Mouse (Mus musculus): ENCODE results near the gene Tbxas1.

Tbxas1 gene

GRCm38 (mm10) chr6:38992016-38992415 is 116.8 kb downstream of the Tbxas1 start:
- DNase-seq (ENCODE audit: low read depth, low spot score) = no peak

- no peak for DNase-seq (ENCODE audit: low read depth, low spot score)
These were observed 120.6 kb downstream of the Tbxas1 start for GRCm38 (mm10) chr6:38995774-38996173.

- DNase-seq (ENCODE audit: low read depth, low spot score) = no peak
These were observed 122.6 kb downstream of the Tbxas1 start for GRCm38 (mm10) chr6:38997838-38998237.

DNA sequence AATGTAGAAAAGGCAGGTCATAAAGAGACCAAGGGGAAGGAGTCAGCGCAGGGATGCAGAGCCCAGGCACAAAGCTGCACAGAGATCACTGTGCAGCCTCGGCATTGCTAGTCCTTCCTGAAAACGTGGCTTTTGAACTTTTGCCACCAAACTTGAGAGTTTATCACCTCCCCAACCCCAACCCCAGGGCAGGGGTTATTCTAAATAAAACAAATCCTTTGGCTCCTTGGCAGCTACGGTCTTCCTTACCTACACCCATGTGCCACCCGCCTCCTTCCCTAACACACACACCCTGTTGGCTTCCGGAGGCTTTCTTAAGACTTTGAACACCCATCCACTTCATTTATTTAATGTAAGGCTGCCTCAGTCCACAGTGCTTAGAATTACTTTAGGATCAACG is 127.9 kb downstream of the Tbxas1 start:
- DNase-seq (ENCODE audit: low read depth, low spot score) = no peak

DNA sequence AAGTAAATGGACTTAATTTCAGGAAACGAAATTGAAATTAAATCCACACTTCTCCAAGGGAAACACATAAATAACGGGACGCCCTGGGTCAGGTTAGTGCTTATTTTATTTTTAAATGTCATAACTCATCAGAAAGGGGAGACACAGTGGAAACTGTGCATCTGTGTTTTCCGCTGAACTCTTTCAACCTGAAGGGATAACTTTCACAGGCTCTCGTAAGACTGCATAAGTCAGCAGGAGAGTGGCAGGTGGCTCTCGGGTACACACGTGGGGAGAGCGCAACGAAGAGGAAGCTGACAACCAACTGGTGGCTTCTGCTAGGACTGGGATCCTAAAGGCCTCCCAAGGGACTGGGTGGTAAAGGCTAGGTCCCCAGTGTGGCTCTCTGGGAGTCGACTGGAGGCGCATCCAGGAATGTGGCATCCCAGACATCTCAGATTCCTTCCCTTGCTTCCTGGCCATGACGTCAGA is 128.8 kb downstream of the Tbxas1 start:
- no peak for DNase-seq (ENCODE audit: low read depth, low spot score)

DNA sequence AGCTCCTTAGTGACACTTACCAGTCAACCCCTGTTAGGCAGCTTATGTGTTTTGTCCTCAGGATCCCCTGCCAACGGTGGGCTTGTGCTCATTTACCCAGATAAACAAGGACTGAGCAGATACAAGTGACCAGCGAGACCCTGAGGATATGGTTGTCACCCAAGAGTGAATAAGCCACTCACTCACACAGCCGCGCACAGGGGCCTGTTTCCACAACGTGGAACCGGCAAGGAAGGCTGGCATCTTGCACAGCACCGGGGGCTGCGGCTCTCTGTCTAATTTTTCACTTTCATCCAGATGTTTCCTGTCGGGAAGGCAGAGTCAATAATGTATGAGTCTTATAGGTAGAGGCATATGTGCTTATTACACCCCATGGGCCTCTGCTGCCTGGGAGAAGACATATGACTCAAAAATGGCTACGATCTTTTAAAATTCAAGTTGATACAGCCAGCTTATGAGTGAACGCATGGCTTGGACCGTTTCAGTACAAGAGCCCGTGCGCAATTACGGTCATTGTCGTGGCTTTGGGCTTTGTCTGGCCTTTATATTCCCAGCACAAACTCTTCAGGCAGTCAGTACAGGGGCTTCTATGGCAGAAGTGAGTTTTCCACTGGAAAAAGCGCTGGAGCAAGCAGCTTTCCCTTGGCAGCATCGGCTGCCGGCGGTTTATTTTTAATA is 130.2 kb downstream of the Tbxas1 start:
- DNase-seq (ENCODE audit: low read depth, low spot score) = no peak

DNA sequence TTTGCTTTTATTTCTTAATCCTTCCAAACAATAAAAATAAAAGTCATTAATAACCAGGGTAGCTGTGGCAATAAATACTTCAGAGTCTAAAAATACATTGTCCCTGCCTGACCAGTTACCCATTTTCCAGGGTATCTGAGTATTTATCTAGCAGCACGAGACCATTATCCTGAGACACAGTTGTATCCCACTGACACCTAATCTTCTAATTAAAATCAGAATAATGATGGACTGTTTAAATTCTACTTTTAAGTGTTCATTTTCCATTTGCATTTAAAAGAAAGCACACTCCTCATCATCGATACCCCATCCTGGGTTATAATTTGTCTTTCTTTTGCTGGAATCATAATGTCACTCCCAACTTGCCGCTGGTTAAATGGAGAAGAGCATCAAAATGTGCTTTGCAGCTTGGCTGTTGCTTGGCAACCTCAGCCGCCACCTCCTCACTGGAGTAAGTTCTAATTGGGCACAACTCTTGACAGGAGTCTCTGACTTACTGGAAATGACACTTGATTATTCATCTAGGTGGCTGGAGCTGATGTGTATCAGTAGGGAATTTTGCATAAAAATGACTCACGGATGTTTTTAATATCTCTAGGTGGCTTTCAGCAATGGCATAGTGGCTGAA is 130.9 kb downstream of the Tbxas1 start:
- DNase-seq (ENCODE audit: low read depth, low spot score) = peak; percentile 50

DNA sequence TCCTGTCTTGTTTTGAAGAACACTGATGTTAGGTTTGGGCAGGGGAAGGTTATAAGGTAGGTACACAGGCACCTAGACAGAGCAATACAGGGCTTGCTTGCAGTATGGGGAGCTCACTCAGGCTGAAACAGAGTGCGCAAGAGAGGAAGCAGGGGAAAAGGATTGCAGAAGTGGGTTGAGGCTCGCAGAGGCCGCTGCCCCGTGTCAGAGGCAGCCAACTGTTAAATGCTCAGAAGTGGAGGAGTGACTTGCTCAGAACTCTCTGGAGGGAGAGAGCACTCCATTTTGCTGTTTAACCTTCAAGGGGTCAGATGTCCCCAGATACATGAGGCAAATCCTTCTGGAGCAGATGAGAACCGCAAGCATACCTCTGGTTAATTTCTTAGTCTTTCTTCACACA is 132.0 kb downstream of the Tbxas1 start:
- DNase-seq (ENCODE audit: low read depth, low spot score) = no peak

- DNase-seq (ENCODE audit: low read depth, low spot score) = no peak
These were observed 132.9 kb downstream of the Tbxas1 start for GRCm38 (mm10) chr6:39008116-39008515.

- no peak for DNase-seq (ENCODE audit: low read depth, low spot score)
These were observed 138.0 kb downstream of the Tbxas1 start for GRCm38 (mm10) chr6:39013034-39013832.

DNA sequence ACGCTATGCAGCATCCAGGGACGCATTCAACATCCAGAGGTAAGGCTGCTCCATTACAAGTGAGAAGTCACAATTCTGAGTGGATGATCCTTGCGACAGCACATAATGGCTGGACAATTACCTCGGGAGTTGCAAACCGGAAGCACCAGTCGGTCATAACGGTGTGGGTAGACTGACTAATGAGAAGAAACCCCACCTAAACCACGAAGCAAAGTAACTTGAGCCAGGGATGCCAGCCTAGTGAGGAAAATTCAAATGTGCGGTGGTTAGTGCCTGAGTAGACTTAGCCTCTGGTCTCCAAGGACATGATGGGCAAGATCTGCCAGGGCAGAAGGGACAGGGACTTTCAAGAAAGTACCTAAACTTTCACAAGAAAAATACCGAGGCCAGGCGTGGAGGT is 142.7 kb downstream of the Tbxas1 start:
- no peak for DNase-seq (ENCODE audit: low read depth, low spot score)

DNA sequence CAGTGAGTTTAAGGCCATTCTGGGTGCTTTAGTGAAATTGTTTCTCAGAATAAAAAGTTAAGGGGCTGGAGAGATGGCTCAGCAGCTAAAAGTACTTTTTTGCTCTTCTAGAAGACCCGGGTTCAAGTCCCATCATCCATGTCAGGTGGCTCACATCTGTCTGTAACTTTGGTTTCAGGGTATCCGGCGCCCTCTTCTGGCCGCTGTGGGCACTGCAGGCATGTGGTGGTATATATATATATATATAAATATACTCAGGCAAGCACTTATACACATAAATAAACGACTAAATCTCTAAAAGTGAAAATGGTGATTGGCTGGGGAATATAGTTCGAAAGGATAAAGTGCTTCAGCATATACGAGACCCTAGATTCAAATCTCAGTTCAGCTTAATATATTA is 143.6 kb downstream of the Tbxas1 start:
- DNase-seq (ENCODE audit: low read depth, low spot score) = no peak

DNA sequence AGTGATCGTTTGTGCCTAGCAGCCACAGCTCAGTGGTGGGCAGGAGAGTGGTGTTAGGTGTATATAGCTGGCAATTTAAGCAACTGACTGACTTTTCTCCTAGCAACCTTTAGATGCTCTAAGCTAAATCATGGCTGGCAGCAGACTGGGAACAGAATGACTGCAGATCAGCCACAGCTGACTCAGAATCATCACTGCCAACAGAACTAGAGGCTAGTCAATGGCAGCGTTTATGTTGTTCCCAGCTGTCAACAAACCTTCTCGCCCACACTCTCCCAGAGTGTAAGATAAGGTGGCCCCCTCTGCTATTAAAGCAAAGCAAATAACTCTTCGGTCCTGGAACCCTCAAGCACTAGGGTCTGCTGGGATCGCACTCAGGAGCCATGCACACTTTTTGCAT is 144.0 kb downstream of the Tbxas1 start:
- no peak for DNase-seq (ENCODE audit: low read depth, low spot score)

GRCm38 (mm10) chr6:39021909-39022308 is 146.7 kb downstream of the Tbxas1 start:
- DNase-seq (ENCODE audit: low read depth, low spot score) = no peak

GRCm38 (mm10) chr6:39022461-39023181 is 147.4 kb downstream of the Tbxas1 start:
- DNase-seq (ENCODE audit: low read depth, low spot score) = no peak

DNA sequence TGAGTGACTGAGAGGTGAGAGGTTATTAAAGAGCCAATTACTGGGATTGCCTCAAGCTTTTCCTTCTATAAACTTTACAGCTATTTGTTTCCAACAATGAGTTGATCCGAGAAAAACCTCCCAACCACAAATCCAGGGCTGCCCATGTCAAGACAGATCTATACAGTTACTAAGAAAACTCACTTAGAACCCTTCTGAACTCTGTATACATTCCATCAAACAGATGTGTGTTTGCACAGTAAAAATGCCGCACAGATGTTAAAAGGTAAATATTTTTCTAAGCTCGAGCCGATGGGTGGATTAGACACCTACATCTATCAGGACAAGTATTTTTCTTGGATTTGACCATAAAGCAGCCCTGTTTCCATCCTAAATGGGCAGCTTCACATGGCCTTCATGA is 149.4 kb downstream of the Tbxas1 start:
- DNase-seq (ENCODE audit: low read depth, low spot score) = no peak

DNA sequence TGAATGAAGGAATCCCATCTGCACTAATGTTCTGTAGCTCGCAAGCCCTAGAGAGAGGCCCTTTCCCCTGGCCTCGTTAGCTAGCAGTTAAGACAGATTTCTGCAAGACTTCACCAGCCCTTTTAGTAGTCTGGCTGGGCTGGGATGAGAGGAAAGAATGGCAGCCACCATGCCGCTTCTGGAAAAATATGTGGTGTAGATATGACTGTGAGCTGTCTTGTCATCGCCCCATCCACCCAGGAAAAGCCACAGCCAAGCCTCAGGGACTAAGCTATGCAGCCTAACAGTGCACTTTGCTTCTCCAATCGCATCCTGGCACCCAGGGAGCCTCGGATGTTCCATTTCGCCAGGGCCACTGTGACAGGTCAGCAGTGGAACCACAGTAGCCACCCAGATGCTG is 149.8 kb downstream of the Tbxas1 start:
- no peak for DNase-seq (ENCODE audit: low read depth, low spot score)

- DNase-seq (ENCODE audit: low read depth, low spot score) = no peak
These were observed 155.5 kb downstream of the Tbxas1 start for GRCm38 (mm10) chr6:39030714-39031113.

DNA sequence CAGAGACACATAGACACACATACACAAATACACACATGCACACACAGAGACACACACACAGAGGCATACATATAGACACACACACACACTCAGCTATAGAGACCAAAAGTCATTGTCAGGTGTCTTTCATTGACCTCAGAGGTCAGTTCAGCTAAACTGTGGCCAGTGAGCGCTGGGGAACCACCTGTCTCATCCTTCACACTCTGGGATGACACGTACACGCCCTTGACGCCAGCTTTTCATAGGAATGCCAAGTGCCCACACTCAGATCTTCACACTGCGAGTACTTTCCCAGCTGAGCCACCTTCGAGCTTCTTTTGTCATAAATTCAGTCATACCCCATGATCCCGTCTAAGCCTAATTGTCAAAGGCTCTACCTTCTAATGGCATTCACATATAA is 158.5 kb downstream of the Tbxas1 start:
- DNase-seq (ENCODE audit: low read depth, low spot score) = no peak

- no peak for DNase-seq (ENCODE audit: low read depth, low spot score)
These were observed 159.8 kb downstream of the Tbxas1 start for GRCm38 (mm10) chr6:39035039-39035438.

GRCm38 (mm10) chr6:39036204-39036603 is 161.0 kb downstream of the Tbxas1 start:
- DNase-seq (ENCODE audit: low read depth, low spot score) = no peak

DNA sequence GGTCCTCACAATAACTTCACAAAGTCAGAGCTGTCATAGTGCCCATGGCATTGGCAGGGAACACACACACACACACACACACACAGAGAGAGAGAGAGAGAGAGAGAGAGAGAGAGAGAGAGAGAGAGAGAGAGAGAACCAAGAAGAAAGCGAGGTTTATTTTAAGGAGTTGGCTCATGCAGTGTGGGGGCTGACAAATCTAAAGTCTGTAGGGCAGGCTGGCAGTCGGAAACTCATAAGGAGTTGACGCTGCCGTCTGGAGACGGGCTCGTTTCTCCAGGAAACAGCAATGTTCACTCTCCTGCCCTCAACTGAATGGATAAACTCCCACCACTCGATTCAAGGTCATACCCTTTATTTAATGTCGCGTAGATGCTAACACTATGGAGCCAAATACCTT is 165.2 kb downstream of the Tbxas1 start:
- peak; percentile 63 for DNase-seq (ENCODE audit: low read depth, low spot score)

All from telencephalon, adult 2 months (tissue).